In genomic region chr6:57721347-57721746, GRCm38 (mm10) we compare ENCODE assay signal across 17 mouse cellular contexts.
"Had no signal": no experiment of that assay in that cellular context is flagged by ENCODE, and none has a peak within 500 bp of the region (broad histone marks: within the 10 kb centered on the region; RNA-seq: fewer than 3 reads in every experiment).

No protein-coding gene starts in this region.

- H3K4me2 ChIP-seq: liver, embryonic 15.5 days; lung, embryonic 14.5 days; midbrain, embryonic 13.5 days; neural tube, embryonic 13.5 days had no signal

- H3K4me3 ChIP-seq: layer of hippocampus, adult 2 months; liver, embryonic 15.5 days; midbrain, embryonic 13.5 days; myocyte; neural tube, embryonic 13.5 days had no signal

- H3K4me1 ChIP-seq: midbrain, embryonic 13.5 days; neural tube, embryonic 13.5 days had no signal

- H3K9me3 ChIP-seq: liver, embryonic 15.5 days; midbrain, embryonic 13.5 days; neural tube, embryonic 13.5 days had no signal

- H3K27ac ChIP-seq: kidney, postnatal 0 days; layer of hippocampus, adult 2 months; liver, embryonic 15.5 days; macrophage; midbrain, embryonic 13.5 days; neural tube, embryonic 13.5 days had no signal

- H3K9ac ChIP-seq: liver, embryonic 15.5 days; lung, embryonic 14.5 days; midbrain, embryonic 13.5 days; neural tube, embryonic 13.5 days had no signal

- H3K27me3 ChIP-seq: liver, embryonic 15.5 days; midbrain, embryonic 13.5 days; neural tube, embryonic 13.5 days had no signal

- ATAC-seq: intestine, embryonic 16.5 days; lung, postnatal 0 days; midbrain, embryonic 13.5 days; midbrain, embryonic 16.5 days had no signal

- DNase-seq: kidney, adult 18-20 months; kidney, postnatal 25 days; layer of hippocampus, adult 9-11 months; lung, embryonic 14.5 days; retina, postnatal 1 day; thymus, adult 18-20 months; thymus, postnatal 36 days had no signal
